Mouse (Mus musculus): ENCODE measurements around the gene Foxq1. TPM values are rescaled to one million over a fixed set of nuclear protein-coding genes. Genes with fewer than 3 reads are reported as not detected.

Gene Foxq1
- total RNA-seq (2023) = not detected in 4 replicates

DNA sequence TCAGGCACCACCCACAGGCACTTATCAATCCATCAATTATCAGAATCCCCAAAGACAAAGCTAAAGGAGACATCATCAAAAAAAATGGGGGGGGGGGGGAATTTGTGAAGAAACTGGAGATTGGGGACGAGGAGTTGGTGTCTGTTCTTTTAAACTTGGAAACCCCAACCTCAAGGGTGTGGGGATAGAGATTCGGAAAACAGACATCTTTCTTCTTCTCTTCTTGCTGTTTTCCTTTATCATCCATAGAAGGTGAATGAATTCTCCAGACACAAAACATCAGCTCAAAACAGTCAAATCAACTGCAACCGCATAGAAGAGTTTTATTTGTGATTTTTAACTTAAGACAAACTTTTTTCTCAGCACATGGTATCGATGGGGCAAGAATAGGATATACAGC lies at the start of gene Foxq1:
Gene Foxq1 (plus strand): TSS at position 301 of the 400 bp plus-strand sequence.

GRCm38 (mm10) chr13:31558521-31559418 lies 2.8 kb downstream of the Foxq1 start, which contains the start of gene A530084C06Rik:
A530084C06Rik (minus strand) TSS chr13:31559333.

Other genes with a start within 250 kb of the Foxq1 start
- gene A530084C06Rik, start 3.2 kb downstream of the Foxq1 start, total RNA-seq (2023) = not detected in 4 replicates
- not detected in 4 replicates for gene Foxf2, start 69.7 kb downstream of the Foxq1 start, total RNA-seq (2023)